Mouse (Mus musculus) ES-E14 (cell line): Measurements from ENCODE around the gene Plpp3. TPM values are rescaled to one million over a fixed set of nuclear protein-coding genes. Genes with fewer than 3 reads are reported as not detected.

Source experiments
- DNase-seq: peaks from one replicate; pipeline ENCODE4 v3.0.0-alpha.2; 2013; ENCODE audit warnings: low read depth, low spot score
- H3K27ac ChIP-seq: 2 replicates; pipeline ENCODE4 v1.5.1; 2012; ENCODE audit warnings: low read depth, mild to moderate bottlenecking, low read length, moderate library complexity, mixed read lengths; ENCODE audit not compliant: poor library complexity, insufficient read depth, severe bottlenecking
- H3K36me3 ChIP-seq: 2 replicates; pipeline ENCODE4 v1.6.1; 2012; ENCODE audit warnings: mild to moderate bottlenecking, low read length, moderate library complexity, mixed read lengths; ENCODE audit not compliant: control insufficient read depth, poor library complexity, insufficient read depth, severe bottlenecking
- H3K4me1 ChIP-seq, 2 experiments: fragments of 150-350 bp in 1 of 2; sonication (generic) in 1 of 2; 2 replicates each; pipeline ENCODE4 v1.6.1; 2012; ENCODE audit warnings: low read length in 2 of 2, mild to moderate bottlenecking in 1 of 2, mixed read lengths in 1 of 2; ENCODE audit not compliant: control insufficient read depth in 2 of 2, insufficient read depth in 2 of 2, poor library complexity in 1 of 2
- H3K4me3 ChIP-seq, 2 experiments: fragments of 150-350 bp in 1 of 2; sonication (generic) in 1 of 2; 2 replicates each; pipeline ENCODE4 v1.5.1; 2012; ENCODE audit warnings: low read length in 2 of 2, low read depth in 1 of 2, mild to moderate bottlenecking in 1 of 2, mixed read lengths in 1 of 2; ENCODE audit not compliant: insufficient read depth in 1 of 2, poor library complexity in 1 of 2, severe bottlenecking in 1 of 2
- H3K9ac ChIP-seq: 2 replicates; pipeline ENCODE4 v1.6.1; 2012; ENCODE audit warnings: low read depth, mild to moderate bottlenecking, low read length, mixed read lengths; ENCODE audit not compliant: poor library complexity, insufficient read depth, severe bottlenecking
- H3K9me3 ChIP-seq: fragments of 150-350 bp; sonication (generic); 2 replicates; pipeline ENCODE4 v1.6.1; 2012; ENCODE audit warnings: low read depth, mild to moderate bottlenecking, low read length; ENCODE audit not compliant: control insufficient read depth, insufficient read depth
- CHD2 ChIP-seq: IDR thresholded peaks from 2 replicates; pipeline ENCODE4 v1.6.1; 2014; ENCODE audit warnings: mild to moderate bottlenecking, low read depth, low read length, inconsistent platforms
- HCFC1 ChIP-seq: IDR thresholded peaks from 2 replicates; pipeline ENCODE4 v1.6.1; 2012; ENCODE audit warnings: low read length, inconsistent platforms, borderline replicate concordance; ENCODE audit not compliant: insufficient read depth
- MAFK ChIP-seq: IDR thresholded peaks from 2 replicates; pipeline ENCODE4 v1.6.1; 2014; ENCODE audit warnings: mild to moderate bottlenecking, low read depth, low read length, inconsistent platforms; ENCODE audit not compliant: insufficient read depth
- ZC3H11A ChIP-seq: IDR thresholded peaks from 2 replicates; pipeline ENCODE4 v1.6.1; 2012; ENCODE audit warnings: low read depth, mild to moderate bottlenecking, inconsistent platforms, low read length, borderline replicate concordance
- ZNF384 ChIP-seq: IDR thresholded peaks from 2 replicates; pipeline ENCODE4 v1.6.1; 2012; ENCODE audit warnings: low read depth, low read length, inconsistent platforms
- in situ Hi-C, 2 experiments: fragments of 600-800 bp; cut with MboI; formaldehyde crosslinking; loops; one replicate each; pipeline ENCODE4 v1.15.1; 2025; ENCODE audit warnings: low sequenced_read_pairs in 2 of 2, inconsistent platforms in 1 of 2; ENCODE audit not compliant: unreplicated experiment in 2 of 2
- total RNA-seq: library from RNA; depleted of rRNA; stranded (reverse); fragments of 300-350 nt; gene quantifications from 2 replicates; pipeline ENCODE4 v1.2.3, GENCODE M21; 2012

The Plpp3 gene
- total RNA-seq, 1 experiment = 11.8 TPM

DNA sequence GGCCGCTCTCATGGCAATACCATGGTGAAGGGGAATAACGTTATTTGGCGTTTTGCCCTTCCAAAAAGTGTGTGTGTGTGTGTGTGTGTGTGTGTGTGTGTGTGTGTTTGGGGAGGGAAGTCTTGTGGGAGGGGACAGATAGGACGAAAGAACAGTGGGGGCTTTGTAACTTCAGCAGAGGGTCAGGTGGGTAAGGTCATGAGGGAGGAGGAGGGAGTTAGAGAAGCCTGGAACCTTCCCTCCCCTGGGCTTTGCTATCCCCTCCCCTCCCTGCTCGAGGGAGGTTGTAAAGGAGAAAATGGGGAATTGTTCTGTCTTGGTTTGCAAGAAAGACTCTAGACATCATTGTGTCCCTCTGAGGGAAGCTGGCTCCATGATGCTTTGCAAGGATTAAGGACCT lies 25.1 kb downstream of the Plpp3 start:
- H3K36me3 ChIP-seq = peaks cover 4% of the 10 kb centered on the region; the same call in 1 of the 2 replicates
- H3K9ac ChIP-seq = no peak overlapping the region
- peaks cover 1 to 17% of the 10 kb centered on the region in 2 experiments; a peak in 2 of 4 replicates for H3K4me1 ChIP-seq
- H3K27ac ChIP-seq = no peak overlapping the region
- H3K4me3 ChIP-seq = no peak overlapping the region
- in situ Hi-C loops = no loop called here
- no peak for TF ChIP-seq ZC3H11A
- H3K9me3 ChIP-seq = no peaks in the 10 kb centered on the region
- DNase-seq = no peak

- Histone ChIP-seq H3K9ac (no peak overlapping the region), H3K36me3 (peaks cover 4% of the 10 kb centered on the region; the same call in 1 of the 2 replicates), H3K27ac (no peak overlapping the region), H3K4me1 (peaks cover 1 to 18% of the 10 kb centered on the region in 2 experiments; a peak in 2 of 4 replicates), H3K9me3 (no peaks in the 10 kb centered on the region), H3K4me3 (no peak overlapping the region)
- TF ChIP-seq ZC3H11A (no peak), HCFC1 (no peak), CHD2 (no peak)
- no peak for DNase-seq
- in situ Hi-C loops = no loop called here
These were observed 27.3 kb downstream of the Plpp3 start for GRCm38 (mm10) chr4:105184490-105184889.

DNA sequence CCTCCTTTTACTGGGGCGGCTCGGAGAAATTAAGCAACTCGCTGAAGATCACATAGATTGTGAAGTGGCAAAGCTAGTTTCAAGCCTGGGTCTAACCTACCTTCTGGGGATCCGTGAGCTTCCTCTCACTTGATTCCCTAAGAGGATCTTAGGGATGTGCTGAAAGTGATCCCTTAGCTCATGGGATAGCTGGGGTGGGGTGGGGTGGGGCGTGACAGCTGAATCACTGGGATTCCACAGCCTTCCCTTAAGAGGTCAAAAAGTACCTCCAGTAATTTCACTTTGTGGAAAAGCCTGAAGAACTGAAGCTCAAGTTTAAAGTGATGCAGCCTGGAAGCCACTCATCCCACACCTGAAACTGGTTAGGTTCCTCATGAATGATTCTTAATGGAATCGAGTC lies 27.8 kb downstream of the Plpp3 start:
- Histone ChIP-seq H3K36me3 (peaks cover 4% of the 10 kb centered on the region; the same call in 1 of the 2 replicates), H3K4me3 (no peak overlapping the region), H3K9me3 (no peaks in the 10 kb centered on the region), H3K4me1 (peaks cover 4 to 20% of the 10 kb centered on the region in 2 experiments; a peak in 3 of 4 replicates), H3K9ac (no peak overlapping the region), H3K27ac (no peak overlapping the region)
- TF ChIP-seq HCFC1 = no peak
- TF ChIP-seq MAFK = no peak
- TF ChIP-seq ZC3H11A = no peak
- no peak for TF ChIP-seq CHD2
- no peak for TF ChIP-seq ZNF384
- no peak for DNase-seq
- in situ Hi-C loops = no loop called here

- H3K4me1 ChIP-seq = peaks cover 7 to 17% of the 10 kb centered on the region in 2 experiments
- H3K27ac ChIP-seq = no peak overlapping the region
- TF ChIP-seq MAFK (no peak), ZNF384 (no peak), ZC3H11A (no peak), HCFC1 (no peak), CHD2 (no peak)
- in situ Hi-C loops = no loop called here
- H3K36me3 ChIP-seq = peaks cover 4% of the 10 kb centered on the region; the same call in 1 of the 2 replicates
- no peak overlapping the region for H3K9ac ChIP-seq
- no peaks in the 10 kb centered on the region for H3K9me3 ChIP-seq
- DNase-seq = no peak
- no peak overlapping the region for H3K4me3 ChIP-seq
These were observed 29.5 kb downstream of the Plpp3 start for GRCm38 (mm10) chr4:105186654-105187053.

GRCm38 (mm10) chr4:105187873-105188272 lies 30.7 kb downstream of the Plpp3 start:
- TF ChIP-seq HCFC1 = no peak
- TF ChIP-seq ZNF384 = no peak

More at GRCm38 (mm10) chr4:105187873-105188272, 30.7 kb downstream of the Plpp3 start:
- Histone ChIP-seq H3K9me3 (no peaks in the 10 kb centered on the region), H3K4me1 (peaks cover 7 to 9% of the 10 kb centered on the region in 2 experiments), H3K9ac (no peak overlapping the region), H3K27ac (no peak overlapping the region), H3K36me3 (peaks cover 4% of the 10 kb centered on the region; the same call in 1 of the 2 replicates), H3K4me3 (no peak overlapping the region)
- in situ Hi-C loops = no loop called here
- no peak for DNase-seq
